Mouse (Mus musculus): ENCODE measurements around the gene Magi2. TPM values are rescaled to one million over a fixed set of nuclear protein-coding genes. Genes with fewer than 3 reads are reported as not detected.
A peak's percentile ranks its signal among the peaks of the same experiment; 100 is the strongest.

The Magi2 gene
- polyA plus RNA-seq, 1 experiment from 2014 or later = 2.3 TPM

DNA sequence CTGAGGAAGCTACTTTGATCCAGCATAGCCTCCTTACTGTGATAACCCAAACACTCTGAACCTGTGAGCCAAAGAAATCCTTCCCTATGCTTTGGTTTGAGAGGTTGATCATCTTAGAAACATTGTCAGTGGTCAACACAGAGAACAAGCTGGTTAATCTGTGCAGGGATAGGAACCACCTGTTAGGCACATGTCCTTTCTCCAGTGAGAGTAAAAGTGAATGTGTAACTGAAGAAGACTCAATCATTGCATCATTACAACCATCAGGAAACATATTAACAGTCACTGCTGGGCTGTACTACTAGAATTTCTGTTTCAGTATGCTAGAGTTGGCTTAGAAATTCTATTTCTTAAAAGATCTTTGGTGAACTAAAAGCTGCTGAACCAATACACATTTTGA is 558.5 kb downstream of the Magi2 start:
- H3K4me2 ChIP-seq (replicated peaks) = no peak overlapping the region
- no peak for ATAC-seq
- H3K9ac ChIP-seq = no peak overlapping the region
- no peaks in the 10 kb centered on the region for H3K9me3 ChIP-seq
- no peaks in the 10 kb centered on the region for H3K36me3 ChIP-seq
- no peak overlapping the region for H3K4me3 ChIP-seq (replicated peaks)
- no peaks in the 10 kb centered on the region for H3K4me1 ChIP-seq (replicated peaks)
- H3K27ac ChIP-seq = no peak overlapping the region
- H3K27me3 ChIP-seq (replicated peaks) = no peaks in the 10 kb centered on the region

DNA sequence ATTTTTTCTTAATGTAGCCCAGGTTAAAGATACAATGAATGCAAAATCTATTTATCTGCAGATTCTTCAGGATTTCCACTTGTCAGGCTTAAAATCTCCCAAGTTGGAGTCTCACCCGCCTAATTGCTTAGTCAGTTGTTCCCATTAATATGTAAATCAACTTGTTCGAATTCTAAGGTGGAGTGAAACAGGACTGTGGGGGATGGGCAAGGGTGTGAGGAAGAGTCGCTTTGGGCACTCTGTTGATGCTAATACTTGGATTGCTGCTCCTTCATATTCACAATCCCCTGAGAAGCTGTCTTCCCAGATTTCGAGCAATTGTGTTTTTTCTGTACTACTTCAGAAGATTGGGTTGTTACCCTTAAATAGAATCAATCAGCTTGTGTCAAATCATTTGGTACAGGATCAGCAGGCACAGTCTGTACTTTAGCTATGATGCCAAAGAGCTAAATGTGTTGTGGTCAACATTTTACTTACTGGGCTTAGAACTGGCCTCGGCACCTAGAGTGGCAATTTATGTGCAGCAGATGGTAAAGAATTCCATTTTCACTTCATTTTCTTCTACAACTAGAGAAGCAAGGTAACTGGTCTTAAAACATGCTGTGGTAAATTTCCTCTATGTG is 560.8 kb downstream of the Magi2 start:
- Histone ChIP-seq H3K36me3 (no peaks in the 10 kb centered on the region), H3K4me2 (replicated peaks) (no peak overlapping the region), H3K27me3 (replicated peaks) (no peaks in the 10 kb centered on the region), H3K27ac (no peak overlapping the region), H3K9me3 (no peaks in the 10 kb centered on the region), H3K9ac (no peak overlapping the region), H3K4me1 (replicated peaks) (no peaks in the 10 kb centered on the region), H3K4me3 (replicated peaks) (no peak overlapping the region)
- 50% methylated on average over 5 of the region's 5 CpGs for WGBS
- ATAC-seq = no peak

DNA sequence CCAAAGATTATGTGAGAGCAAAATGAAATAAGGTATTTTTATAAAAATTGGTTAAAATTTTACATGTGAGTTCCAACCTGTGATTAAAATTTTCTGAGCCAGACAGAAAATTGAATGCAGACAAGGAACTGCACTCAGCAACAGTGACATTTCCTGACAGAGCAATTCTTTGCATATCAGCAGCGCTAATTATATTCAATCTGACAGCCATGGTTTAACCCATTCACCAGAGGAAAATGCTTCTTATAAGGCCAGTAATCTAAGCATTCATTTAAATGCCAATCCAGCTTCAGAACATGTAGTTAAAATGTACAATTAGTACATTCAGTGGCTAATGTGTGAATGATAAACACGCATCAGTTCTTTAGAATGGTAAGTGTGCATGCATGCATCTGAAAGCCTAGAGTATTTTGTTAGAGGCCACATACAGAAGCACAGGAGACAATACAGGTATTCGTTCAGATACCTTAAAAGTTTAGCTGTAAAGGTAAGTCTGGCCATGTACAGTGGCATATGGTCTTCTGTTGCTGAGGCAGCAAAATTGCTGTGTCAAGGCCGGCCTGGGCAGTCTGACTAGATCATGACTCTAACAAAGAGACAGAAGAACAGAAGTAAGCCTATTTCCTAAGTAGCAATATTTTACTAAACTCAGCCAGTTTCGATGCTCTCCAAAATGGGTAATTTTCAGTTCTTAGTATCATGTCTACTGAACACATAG is 576.4 kb downstream of the Magi2 start:
- Histone ChIP-seq H3K4me2 (replicated peaks) (no peak overlapping the region), H3K36me3 (no peaks in the 10 kb centered on the region), H3K4me1 (replicated peaks) (no peaks in the 10 kb centered on the region), H3K27me3 (replicated peaks) (no peaks in the 10 kb centered on the region), H3K9ac (no peak overlapping the region), H3K27ac (no peak overlapping the region), H3K4me3 (replicated peaks) (no peak overlapping the region), H3K9me3 (no peaks in the 10 kb centered on the region)
- no peak for ATAC-seq
- WGBS = 96% methylated on average over 5 of the region's 5 CpGs

DNA sequence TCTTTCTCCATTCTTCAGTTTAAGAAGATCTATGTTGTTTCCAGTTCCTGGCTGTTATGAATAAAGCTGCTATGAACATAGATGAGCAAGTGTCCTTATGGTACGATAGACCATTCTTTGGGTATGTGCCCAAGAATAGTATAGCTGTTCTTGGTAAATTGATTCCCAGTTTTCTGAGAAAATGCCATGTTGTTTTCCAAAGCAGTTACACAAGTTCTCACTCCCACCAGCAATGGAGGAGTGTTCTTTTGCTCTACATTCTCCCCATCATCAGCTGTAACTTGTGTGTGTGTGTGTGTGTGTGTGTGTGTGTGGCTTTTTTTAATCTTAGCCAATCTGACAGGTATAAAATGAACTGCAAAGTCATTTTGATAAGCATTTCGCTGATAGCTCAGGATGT is 595.7 kb downstream of the Magi2 start:
- Histone ChIP-seq H3K9ac (no peak overlapping the region), H3K36me3 (no peaks in the 10 kb centered on the region), H3K4me2 (replicated peaks) (no peak overlapping the region), H3K27ac (no peak overlapping the region), H3K4me1 (replicated peaks) (no peaks in the 10 kb centered on the region), H3K27me3 (replicated peaks) (no peaks in the 10 kb centered on the region), H3K4me3 (replicated peaks) (no peak overlapping the region), H3K9me3 (no peaks in the 10 kb centered on the region)
- no peak for ATAC-seq
- WGBS = 95% methylated on average over 2 of the region's 2 CpGs

DNA sequence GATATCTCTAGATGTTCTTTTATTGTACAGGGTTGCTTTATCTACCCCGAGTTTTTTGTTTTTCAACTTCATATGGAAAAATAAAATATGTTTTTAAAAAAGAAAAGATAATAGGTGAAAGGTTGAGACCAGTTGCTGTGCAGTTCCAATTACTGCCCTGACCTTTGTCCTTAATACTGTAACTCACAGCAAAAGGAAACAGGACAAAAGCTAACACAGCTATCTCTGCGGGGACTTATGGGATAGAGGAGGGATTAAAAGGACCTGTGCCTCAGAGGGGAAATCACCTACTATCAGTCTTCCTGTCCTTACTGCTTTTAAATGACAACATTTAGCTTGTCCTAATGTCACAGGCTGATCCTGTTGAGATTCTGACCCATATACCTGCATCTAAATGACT is 599.1 kb downstream of the Magi2 start:
- ATAC-seq = peak; percentile 63; the same call in 1 of the 2 replicates
- Histone ChIP-seq H3K9ac (no peak overlapping the region), H3K27ac (no peak overlapping the region), H3K9me3 (no peaks in the 10 kb centered on the region), H3K4me1 (replicated peaks) (no peaks in the 10 kb centered on the region), H3K36me3 (no peaks in the 10 kb centered on the region), H3K27me3 (replicated peaks) (no peaks in the 10 kb centered on the region), H3K4me3 (replicated peaks) (no peak overlapping the region), H3K4me2 (replicated peaks) (no peak overlapping the region)
- WGBS = 59% methylated on average over 2 of the region's 2 CpGs

DNA sequence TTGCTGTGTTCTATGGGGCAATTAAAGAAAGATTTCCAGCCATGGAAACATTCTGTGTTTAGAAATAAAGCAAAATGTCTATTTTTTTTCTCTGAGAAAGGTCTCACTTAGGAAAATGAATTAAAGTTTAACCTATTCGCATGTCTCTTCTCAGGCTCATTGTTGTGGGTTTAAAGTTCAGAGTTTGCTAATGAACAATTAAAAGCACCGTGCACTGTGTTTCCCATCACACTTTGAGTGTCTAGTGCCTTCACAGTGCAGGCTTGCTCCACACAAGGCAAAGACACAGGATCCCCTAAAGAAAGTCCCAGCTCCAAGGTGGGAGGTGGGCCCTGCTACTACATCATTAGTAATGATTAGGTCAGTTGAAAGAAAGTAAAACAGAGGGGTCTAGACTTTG is 602.5 kb downstream of the Magi2 start:
- Histone ChIP-seq H3K36me3 (no peaks in the 10 kb centered on the region), H3K27me3 (replicated peaks) (no peaks in the 10 kb centered on the region), H3K9ac (no peak overlapping the region), H3K4me2 (replicated peaks) (no peak overlapping the region), H3K9me3 (no peaks in the 10 kb centered on the region), H3K27ac (no peak overlapping the region), H3K4me1 (replicated peaks) (no peaks in the 10 kb centered on the region), H3K4me3 (replicated peaks) (no peak overlapping the region)
- WGBS = 85% methylated on average over 2 of the region's 2 CpGs
- ATAC-seq = no peak

DNA sequence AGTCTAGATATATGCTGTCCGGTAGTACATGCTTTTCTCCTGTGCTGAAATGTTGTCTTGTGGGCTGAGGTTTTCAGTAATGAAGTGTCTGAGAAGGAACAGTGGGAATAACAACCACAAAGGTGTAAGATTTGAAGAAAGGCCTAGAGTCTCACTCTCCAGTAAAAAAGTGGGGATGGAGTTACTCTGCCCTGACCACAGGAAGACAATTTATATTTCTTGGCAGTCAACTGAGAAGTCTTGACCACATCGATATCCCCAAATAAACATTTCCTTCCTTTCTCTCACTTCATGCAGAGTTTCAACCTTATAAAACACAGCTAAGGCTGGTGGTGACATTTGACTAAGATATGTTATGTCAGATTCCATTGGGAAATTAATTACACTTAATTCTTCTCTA is 636.0 kb downstream of the Magi2 start:
- 46% methylated on average over 2 of the region's 2 CpGs for WGBS

DNA sequence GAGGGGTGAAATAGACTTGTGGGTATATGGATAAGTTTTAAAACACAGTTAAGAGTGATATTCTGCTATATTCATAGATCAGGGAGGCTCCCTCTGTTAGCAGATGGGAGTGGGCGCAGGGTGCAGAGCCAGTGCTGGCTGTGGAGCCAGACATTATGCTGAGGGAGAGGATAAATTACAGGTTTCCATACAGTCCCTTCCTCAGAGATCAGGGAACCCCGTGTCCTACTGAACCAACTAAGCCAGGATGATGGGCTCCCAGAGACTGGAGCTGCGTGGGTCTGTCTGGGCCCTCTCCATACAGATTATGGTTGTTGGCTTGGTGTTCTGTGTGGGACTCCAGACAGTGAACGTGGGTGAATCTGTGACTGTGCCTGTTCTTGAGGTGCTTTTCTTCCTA is 643.6 kb downstream of the Magi2 start:
- no peak overlapping the region for H3K27ac ChIP-seq
- H3K4me2 ChIP-seq (replicated peaks) = no peak overlapping the region
- H3K9ac ChIP-seq = no peak overlapping the region
- H3K36me3 ChIP-seq = no peaks in the 10 kb centered on the region
- H3K4me1 ChIP-seq (replicated peaks) = no peaks in the 10 kb centered on the region
- ATAC-seq = no peak
- H3K27me3 ChIP-seq (replicated peaks) = no peaks in the 10 kb centered on the region
- no peaks in the 10 kb centered on the region for H3K9me3 ChIP-seq
- no peak overlapping the region for H3K4me3 ChIP-seq (replicated peaks)
- WGBS = 94% methylated on average over 4 of the region's 4 CpGs

More for the DNA sequence above, 636.0 kb downstream of the Magi2 start:
- no peak overlapping the region for H3K4me2 ChIP-seq (replicated peaks)
- no peaks in the 10 kb centered on the region for H3K4me1 ChIP-seq (replicated peaks)
- ATAC-seq = no peak
- no peaks in the 10 kb centered on the region for H3K9me3 ChIP-seq
- H3K9ac ChIP-seq = no peak overlapping the region
- no peak overlapping the region for H3K27ac ChIP-seq
- H3K27me3 ChIP-seq (replicated peaks) = no peaks in the 10 kb centered on the region
- H3K4me3 ChIP-seq (replicated peaks) = no peak overlapping the region
- H3K36me3 ChIP-seq = no peaks in the 10 kb centered on the region

DNA sequence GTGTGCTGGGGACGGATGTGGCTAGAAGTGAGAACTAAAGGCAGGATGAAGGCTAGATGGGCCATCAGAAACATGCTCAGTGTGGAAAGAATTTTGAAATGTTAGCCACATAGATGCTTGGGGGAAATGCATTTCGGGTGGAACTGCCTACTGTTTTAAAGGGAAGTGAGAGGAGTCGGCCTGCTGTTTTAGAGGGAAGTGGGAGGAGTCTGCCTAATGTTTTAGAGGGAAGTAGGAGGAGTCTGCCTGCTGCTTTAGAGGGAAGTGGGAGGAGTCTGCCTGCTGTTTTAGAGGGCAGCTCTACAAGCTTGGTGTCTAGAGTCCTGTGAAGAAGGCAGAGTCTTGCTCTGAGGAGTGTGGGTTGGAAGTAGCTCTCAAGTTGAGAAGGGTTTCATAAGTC is 664.9 kb downstream of the Magi2 start:
- Histone ChIP-seq H3K36me3 (no peaks in the 10 kb centered on the region), H3K27ac (no peak overlapping the region), H3K9me3 (no peaks in the 10 kb centered on the region), H3K9ac (no peak overlapping the region), H3K4me1 (replicated peaks) (no peaks in the 10 kb centered on the region), H3K4me2 (replicated peaks) (no peak overlapping the region), H3K27me3 (replicated peaks) (no peaks in the 10 kb centered on the region), H3K4me3 (replicated peaks) (no peak overlapping the region)
- no peak for ATAC-seq
- 81% methylated on average over 3 of the region's 3 CpGs for WGBS

DNA sequence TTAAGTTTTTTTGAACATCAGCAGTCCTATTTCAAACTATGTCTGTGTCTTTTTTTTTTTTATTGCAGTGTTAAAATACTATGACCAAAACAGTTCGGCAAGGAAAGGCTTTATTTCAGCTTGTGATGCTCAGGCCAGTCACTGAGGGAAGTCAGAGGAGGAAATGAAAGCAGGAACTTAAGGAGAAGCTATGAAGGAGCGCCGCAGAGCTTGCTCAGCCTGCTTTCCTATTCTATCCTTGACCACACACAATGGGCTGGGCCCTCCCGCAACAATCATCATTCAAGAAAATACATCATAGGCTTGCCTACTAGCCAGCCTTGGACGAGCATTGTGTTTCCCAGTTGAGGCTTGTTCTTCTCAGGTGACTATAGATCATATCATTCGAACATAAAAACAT is 669.1 kb downstream of the Magi2 start:
- ATAC-seq = no peak
- Histone ChIP-seq H3K27me3 (replicated peaks) (no peaks in the 10 kb centered on the region), H3K4me2 (replicated peaks) (no peak overlapping the region), H3K9me3 (no peaks in the 10 kb centered on the region), H3K27ac (no peak overlapping the region), H3K36me3 (no peaks in the 10 kb centered on the region), H3K9ac (no peak overlapping the region), H3K4me3 (replicated peaks) (no peak overlapping the region), H3K4me1 (replicated peaks) (no peaks in the 10 kb centered on the region)
- 79% methylated on average over 6 of the region's 6 CpGs for WGBS

DNA sequence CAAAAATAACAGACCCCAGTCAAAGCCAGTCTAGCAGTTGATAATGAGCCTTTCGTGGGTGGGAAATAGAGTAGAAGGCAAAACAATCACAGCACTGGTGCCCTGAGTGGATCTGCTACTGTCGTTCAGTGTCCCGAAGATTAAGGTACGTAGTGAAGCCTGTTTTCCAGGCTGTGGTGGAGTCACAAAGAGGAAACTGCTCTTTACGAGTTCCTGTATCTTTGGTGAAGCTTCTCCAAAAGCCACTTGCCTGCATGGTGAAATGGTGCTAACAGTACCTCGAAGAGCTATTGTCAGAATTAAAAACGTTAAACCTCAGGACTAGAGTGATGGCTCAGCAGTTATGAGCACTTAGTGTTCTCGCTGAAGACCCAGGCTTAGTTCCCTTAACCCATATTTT is 674.8 kb downstream of the Magi2 start:
- Histone ChIP-seq H3K36me3 (no peaks in the 10 kb centered on the region), H3K4me2 (replicated peaks) (no peak overlapping the region), H3K9ac (no peak overlapping the region), H3K4me1 (replicated peaks) (no peaks in the 10 kb centered on the region), H3K4me3 (replicated peaks) (no peak overlapping the region), H3K27me3 (replicated peaks) (no peaks in the 10 kb centered on the region), H3K27ac (no peak overlapping the region), H3K9me3 (no peaks in the 10 kb centered on the region)
- ATAC-seq = no peak
- WGBS = 63% methylated on average over 8 of the region's 8 CpGs

DNA sequence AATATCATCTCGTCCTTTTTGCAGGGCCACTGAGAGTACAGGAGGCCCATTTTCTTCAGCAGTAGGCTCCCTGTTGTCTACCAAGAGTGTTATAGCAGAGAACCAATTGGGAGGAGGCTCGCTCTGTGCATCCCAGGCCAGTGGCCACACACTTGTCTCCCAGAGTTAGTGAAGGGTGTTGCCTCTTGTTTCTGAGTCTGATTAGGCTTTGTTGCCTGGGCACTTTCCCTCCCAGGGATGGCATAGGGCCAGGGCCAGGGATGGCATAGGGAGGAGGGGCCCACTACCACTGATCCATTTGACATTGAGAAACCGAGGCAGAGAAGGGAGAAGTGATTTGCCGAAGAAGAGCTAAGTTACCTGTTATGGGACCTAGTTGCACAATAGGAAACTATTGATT is 679.8 kb downstream of the Magi2 start:
- H3K9me3 ChIP-seq = no peaks in the 10 kb centered on the region
- H3K27me3 ChIP-seq (replicated peaks) = 0 out of 2 replicates have a peak, but pooled peaks cover 2% of the 10 kb centered on the region
- no peak overlapping the region for H3K27ac ChIP-seq
- 82% methylated on average over 4 of the region's 4 CpGs for WGBS
- no peaks in the 10 kb centered on the region for H3K36me3 ChIP-seq
- no peak overlapping the region for H3K4me2 ChIP-seq (replicated peaks)
- no peak for ATAC-seq
- no peaks in the 10 kb centered on the region for H3K4me1 ChIP-seq (replicated peaks)
- no peak overlapping the region for H3K4me3 ChIP-seq (replicated peaks)
- H3K9ac ChIP-seq = no peak overlapping the region

DNA sequence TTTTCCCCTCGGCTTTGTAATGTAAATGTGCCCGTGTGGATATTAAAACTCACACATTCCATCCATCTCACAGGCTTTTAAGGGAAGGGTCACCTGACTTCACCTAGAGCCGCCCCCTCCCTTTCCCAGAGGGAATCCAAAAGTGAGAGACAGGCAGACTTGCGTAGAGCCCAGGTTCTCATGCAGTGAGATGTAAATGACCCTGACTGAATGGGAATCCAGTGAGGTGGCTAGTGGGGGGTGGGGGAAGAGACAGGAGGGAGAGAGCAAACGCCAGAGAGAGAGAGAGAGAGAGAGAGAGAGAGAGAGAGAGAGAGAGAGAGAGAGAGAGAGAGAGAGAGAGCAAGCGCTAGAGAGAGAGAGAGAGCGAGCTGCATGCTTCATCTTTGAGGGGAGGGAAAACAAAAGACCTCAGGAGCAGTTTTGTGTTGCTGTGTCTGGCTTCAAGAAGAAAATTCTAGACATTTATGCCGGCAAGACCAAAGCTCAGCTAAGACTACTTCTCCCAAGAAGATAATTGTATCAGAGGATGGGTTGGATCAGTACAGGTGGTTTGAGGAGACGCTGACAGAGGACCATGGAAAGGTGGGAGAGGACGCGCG is 680.6 kb downstream of the Magi2 start:
- Histone ChIP-seq H3K4me3 (replicated peaks) (peak overlapping the region; percentile 20), H3K36me3 (no peaks in the 10 kb centered on the region), H3K27me3 (replicated peaks) (0 out of 2 replicates have a peak, but pooled peaks cover 2% of the 10 kb centered on the region), H3K9ac (no peak overlapping the region; the same call in 1 of the 2 replicates), H3K4me1 (replicated peaks) (no peaks in the 10 kb centered on the region), H3K9me3 (no peaks in the 10 kb centered on the region), H3K4me2 (replicated peaks) (peak overlapping the region; percentile 59), H3K27ac (no peak overlapping the region)
- no peak for ATAC-seq
- WGBS = 6% methylated on average over 12 of the region's 12 CpGs
